Mouse (Mus musculus) kidney, embryonic 16.5 days (tissue): ENCODE data around the gene Atp6v1c2. TPM values are rescaled to one million over a fixed set of nuclear protein-coding genes. Genes with fewer than 3 reads are reported as not detected.

Experiments used
- ATAC-seq: fragments of 200-750 bp; cut with Nextera tagmentation; 2 replicates; pipeline ENCODE4 v1.8.0; 2017; ENCODE audit warnings: moderate TSS enrichment; ENCODE audit not compliant: low FRiP score, low TSS enrichment
- H3K27ac ChIP-seq: fragments of 300-500 bp; sonication (generic); 2 replicates; pipeline ENCODE4 v1.5.1; 2014; ENCODE audit warnings: low read length
- H3K27me3 ChIP-seq: fragments of 300-500 bp; sonication (generic); 2 replicates; pipeline ENCODE4 v1.6.1; 2014; ENCODE audit warnings: low read length, control low read depth, mixed read lengths; ENCODE audit not compliant: insufficient read depth
- H3K36me3 ChIP-seq: fragments of 300-500 bp; sonication (generic); 2 replicates; pipeline ENCODE4 v1.6.1; 2014; ENCODE audit warnings: low read length, control low read depth, mixed read lengths; ENCODE audit not compliant: insufficient read depth
- H3K4me1 ChIP-seq: fragments of 300-500 bp; sonication (generic); 2 replicates; pipeline ENCODE4 v1.6.1; 2014; ENCODE audit warnings: low read length, control low read depth, mixed read lengths; ENCODE audit not compliant: insufficient read depth
- H3K4me2 ChIP-seq: fragments of 300-500 bp; sonication (generic); replicated peaks from 2 replicates; pipeline ENCODE4 v1.6.1; 2014; ENCODE audit warnings: low read depth, low read length
- H3K4me3 ChIP-seq: fragments of 300-500 bp; sonication (generic); 2 replicates; pipeline ENCODE4 v1.5.1; 2014; ENCODE audit warnings: mild to moderate bottlenecking, low read length
- H3K9ac ChIP-seq: fragments of 300-500 bp; sonication (generic); replicated peaks from 2 replicates; pipeline ENCODE4 v1.6.1; 2014; ENCODE audit warnings: low read length
- H3K9me3 ChIP-seq: fragments of 300-500 bp; sonication (generic); 2 replicates; pipeline ENCODE4 v1.6.1; 2016; ENCODE audit warnings: low read length, control low read depth
- whole genome bisulfite sequencing: fragments of 180-500 bp; shearing (Covaris S2); extraction: QIAGEN DNeasy Blood & Tissue Kit; methylation state at CpG from one replicate; pipeline ENCODE4 v1.1.7; 2014; 5-methylcytosine and 5-hydroxymethylcytosine counted together
- polyA plus RNA-seq: library from polyadenylated mRNA; unstranded; fragments of >200 nt; fragmentation: Nextera tagmentation; extraction: Ambion mirVana; gene quantifications from 2 replicates; pipeline ENCODE4 v1.2.1, GENCODE M21; 2015

Gene Atp6v1c2
- polyA plus RNA-seq, 1 experiment from 2014 or later = 5.8 TPM

GRCm38 (mm10) chr12:17265971-17266672, 63.0 kb downstream of the Atp6v1c2 start, which contains the start of gene Pdia6:
TSS of gene Pdia6 (plus strand) at chr12:17266545.
- peak within 1 kb of the TSS; percentile 83 for H3K4me3 ChIP-seq
- H3K4me2 ChIP-seq = peak within 1 kb of the TSS; percentile 58
- H3K36me3 ChIP-seq = peaks cover 9% of the 10 kb centered on the region
- no peaks in the 10 kb centered on the region for H3K9me3 ChIP-seq
- H3K9ac ChIP-seq = peak within 1 kb of the TSS; percentile 91
- WGBS = under 1% methylated on average over 48 of the region's 48 CpGs
- peak within 1 kb of the TSS; percentile 71 for H3K27ac ChIP-seq
- no peaks in the 10 kb centered on the region for H3K27me3 ChIP-seq
- ATAC-seq = peak; percentile 98
- peaks cover 23% of the 10 kb centered on the region for H3K4me1 ChIP-seq

- WGBS = 83% methylated on average over 2 of the region's 2 CpGs
- H3K4me2 ChIP-seq = no peak overlapping the region
- no peak for ATAC-seq
- H3K27ac ChIP-seq = no peak overlapping the region
- no peaks in the 10 kb centered on the region for H3K27me3 ChIP-seq
- H3K4me1 ChIP-seq = peaks cover 18% of the 10 kb centered on the region
- no peak overlapping the region for H3K9ac ChIP-seq
- no peaks in the 10 kb centered on the region for H3K9me3 ChIP-seq
- no peak overlapping the region for H3K4me3 ChIP-seq
- no peaks in the 10 kb centered on the region for H3K36me3 ChIP-seq
These were observed 64.3 kb downstream of the Atp6v1c2 start for GRCm38 (mm10) chr12:17264826-17265225.

- Histone ChIP-seq H3K9ac (no peak overlapping the region), H3K27ac (no peak overlapping the region), H3K36me3 (no peaks in the 10 kb centered on the region), H3K4me2 (no peak overlapping the region), H3K4me1 (peaks cover 14% of the 10 kb centered on the region), H3K9me3 (no peaks in the 10 kb centered on the region), H3K4me3 (no peak overlapping the region), H3K27me3 (no peaks in the 10 kb centered on the region)
- ATAC-seq = no peak
- WGBS = 75% methylated on average over 3 of the region's 3 CpGs
These were observed 65.3 kb downstream of the Atp6v1c2 start for GRCm38 (mm10) chr12:17263881-17264280.

GRCm38 (mm10) chr12:17261005-17261404, 68.2 kb downstream of the Atp6v1c2 start:
- no peaks in the 10 kb centered on the region for H3K36me3 ChIP-seq
- no peaks in the 10 kb centered on the region for H3K27me3 ChIP-seq
- WGBS = 97% methylated on average over 3 of the region's 3 CpGs
- H3K4me3 ChIP-seq = no peak overlapping the region
- ATAC-seq = no peak
- H3K9ac ChIP-seq = no peak overlapping the region
- no peaks in the 10 kb centered on the region for H3K9me3 ChIP-seq
- H3K4me1 ChIP-seq = no peaks in the 10 kb centered on the region
- H3K4me2 ChIP-seq = no peak overlapping the region
- H3K27ac ChIP-seq = no peak overlapping the region

GRCm38 (mm10) chr12:17258431-17258830, 70.7 kb downstream of the Atp6v1c2 start:
- WGBS = 87% methylated on average over 7 of the region's 7 CpGs
- Histone ChIP-seq H3K4me2 (no peak overlapping the region), H3K9ac (no peak overlapping the region), H3K4me3 (no peak overlapping the region), H3K9me3 (no peaks in the 10 kb centered on the region), H3K27me3 (0 out of 2 replicates have a peak, but pooled peaks cover 5% of the 10 kb centered on the region), H3K36me3 (no peaks in the 10 kb centered on the region), H3K27ac (no peak overlapping the region), H3K4me1 (no peaks in the 10 kb centered on the region)
- ATAC-seq = no peak

GRCm38 (mm10) chr12:17256905-17257304, 72.3 kb downstream of the Atp6v1c2 start:
- Histone ChIP-seq H3K4me2 (no peak overlapping the region), H3K27me3 (0 out of 2 replicates have a peak, but pooled peaks cover 5% of the 10 kb centered on the region), H3K9ac (no peak overlapping the region), H3K36me3 (no peaks in the 10 kb centered on the region), H3K4me3 (no peak overlapping the region), H3K9me3 (no peaks in the 10 kb centered on the region), H3K4me1 (no peaks in the 10 kb centered on the region), H3K27ac (no peak overlapping the region)
- WGBS = 1% methylated on average over 9 of the region's 10 CpGs
- ATAC-seq = no peak; the same call in 1 of the 2 replicates

GRCm38 (mm10) chr12:17255602-17256001, 73.6 kb downstream of the Atp6v1c2 start:
- Histone ChIP-seq H3K27ac (no peak overlapping the region), H3K4me3 (no peak overlapping the region), H3K4me1 (no peaks in the 10 kb centered on the region), H3K27me3 (0 out of 2 replicates have a peak, but pooled peaks cover 5% of the 10 kb centered on the region), H3K36me3 (no peaks in the 10 kb centered on the region), H3K9ac (no peak overlapping the region), H3K4me2 (no peak overlapping the region), H3K9me3 (no peaks in the 10 kb centered on the region)
- no peak for ATAC-seq
- WGBS = 85% methylated on average over 6 of the region's 6 CpGs

- no peak overlapping the region for H3K4me3 ChIP-seq
- no peaks in the 10 kb centered on the region for H3K4me1 ChIP-seq
- 10% methylated on average over 9 of the region's 9 CpGs for WGBS
- H3K27ac ChIP-seq = no peak overlapping the region
- H3K4me2 ChIP-seq = peak overlapping the region; percentile 31; the same call in 1 of the 2 replicates
- H3K9me3 ChIP-seq = no peaks in the 10 kb centered on the region
- peak; percentile 11; the same call in 1 of the 2 replicates for ATAC-seq
- 0 out of 2 replicates have a peak, but pooled peaks cover 5% of the 10 kb centered on the region for H3K27me3 ChIP-seq
- no peaks in the 10 kb centered on the region for H3K36me3 ChIP-seq
- no peak overlapping the region for H3K9ac ChIP-seq
These were observed 76.1 kb downstream of the Atp6v1c2 start for GRCm38 (mm10) chr12:17253069-17253468.

GRCm38 (mm10) chr12:17250962-17251361, 78.2 kb downstream of the Atp6v1c2 start:
- H3K4me1 ChIP-seq = no peaks in the 10 kb centered on the region
- H3K9me3 ChIP-seq = no peaks in the 10 kb centered on the region
- ATAC-seq = peak; percentile 41; the same call in 1 of the 2 replicates
- H3K9ac ChIP-seq = no peak overlapping the region
- H3K27me3 ChIP-seq = 0 out of 2 replicates have a peak, but pooled peaks cover 5% of the 10 kb centered on the region
- no peak overlapping the region for H3K4me3 ChIP-seq
- no peaks in the 10 kb centered on the region for H3K36me3 ChIP-seq
- H3K27ac ChIP-seq = no peak overlapping the region
- H3K4me2 ChIP-seq = no peak overlapping the region
- 59% methylated on average over 8 of the region's 8 CpGs for WGBS

- ATAC-seq = no peak
- H3K27ac ChIP-seq = no peak overlapping the region
- H3K4me3 ChIP-seq = no peak overlapping the region
- H3K9ac ChIP-seq = no peak overlapping the region
- H3K4me2 ChIP-seq = no peak overlapping the region
- H3K9me3 ChIP-seq = peaks cover 6% of the 10 kb centered on the region; the same call in 1 of the 2 replicates
- H3K36me3 ChIP-seq = no peaks in the 10 kb centered on the region
- H3K27me3 ChIP-seq = no peaks in the 10 kb centered on the region
- no peaks in the 10 kb centered on the region for H3K4me1 ChIP-seq
These were observed 87.1 kb downstream of the Atp6v1c2 start for GRCm38 (mm10) chr12:17242041-17242440.
